In the genomic region with DNA sequence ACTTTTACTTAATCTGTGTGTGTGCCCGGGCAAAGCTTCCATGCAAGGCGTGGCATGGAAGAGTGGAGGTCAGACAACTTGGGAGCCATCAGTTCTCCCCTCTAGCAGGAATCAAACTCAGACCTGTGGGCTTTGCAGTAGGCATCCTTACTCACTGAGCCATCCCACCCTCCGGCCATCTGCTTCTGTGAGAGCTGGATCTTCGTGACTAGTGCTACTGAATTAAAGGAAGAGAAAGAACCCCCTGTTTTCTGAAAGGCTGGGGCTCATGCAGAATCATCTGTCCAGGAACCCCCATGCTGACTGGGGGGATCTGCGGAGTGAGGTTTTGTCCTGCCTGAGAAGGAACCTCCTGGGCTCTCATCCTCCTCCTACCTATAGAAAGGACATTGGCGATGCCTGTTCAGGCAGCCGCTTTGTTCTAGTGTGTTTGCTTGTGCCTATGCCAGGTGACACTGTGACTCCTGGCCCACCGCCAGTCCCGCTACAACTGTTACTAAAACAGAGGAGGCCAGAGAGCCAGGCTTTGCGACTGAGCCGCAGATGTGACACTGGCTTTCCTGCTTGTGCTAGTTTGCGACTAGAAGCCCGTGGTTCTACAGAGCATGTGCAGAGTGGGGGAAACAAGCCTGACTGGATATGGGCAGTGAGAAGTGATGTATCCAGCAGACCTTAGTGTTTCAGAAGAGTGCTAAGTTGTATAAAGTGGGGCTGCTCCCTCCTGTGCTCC, we compare ENCODE assay signal across 9 mouse cellular contexts.
DNase-seq lines count a peak whose midpoint lies in the region; ATAC-seq lines count a peak whose summit lies in the region.
"Had no signal": no experiment of that assay in that cellular context is flagged by ENCODE, and none has a peak within 500 bp of the region (broad histone marks: within the 10 kb centered on the region; RNA-seq: fewer than 3 reads in every experiment).

No protein-coding gene starts in this region.

- H3K4me1 ChIP-seq in forebrain, embryonic 16.5 days (replicated peaks; ENCODE audit: control insufficient read depth, insufficient read depth, low read length), result peaks cover 64% of the 10 kb centered on the region
- H3K4me1 ChIP-seq in hindbrain, embryonic 15.5 days (replicated peaks), result peaks cover 97% of the 10 kb centered on the region

- no peaks in the 10 kb centered on the region for H3K9me3 ChIP-seq in forebrain, embryonic 16.5 days (ENCODE audit: control insufficient read depth, low read length)
- H3K9me3 ChIP-seq in hindbrain, embryonic 15.5 days, result no peaks in the 10 kb centered on the region
- H3K9me3 ChIP-seq: G1E had no signal

- intact Hi-C loops in left cerebral cortex, postnatal 10 days (cut with DNase I), result no loop called here

- peak; percentile 45 to 88 for DNase-seq in left cerebral cortex, postnatal 10 days (ENCODE audit: extremely low spot score in 1 of 2, low spot score in 2 of 2)
- no peak for DNase-seq in left cerebral cortex, adult 11 months (ENCODE audit: low spot score)
- peak; percentile 89 for DNase-seq in adrenal gland, postnatal 10 days
- peak; percentile 69 to 80 for DNase-seq in lung, adult 18-20 months
- peak; percentile 66 for DNase-seq in right cerebral cortex, postnatal 4 days
- no peak for DNase-seq in natural killer cell, adult 2 months (ENCODE audit: low spot score in 2 of 2)

- WGBS in forebrain, embryonic 16.5 days, result 26% methylated on average over 13 of the region's 13 CpGs
- 45% methylated on average over 13 of the region's 13 CpGs for WGBS in hindbrain, embryonic 15.5 days

- no peak overlapping the region for H3K9ac ChIP-seq in forebrain, embryonic 16.5 days (replicated peaks; ENCODE audit: low read depth, low read length)
- peak overlapping the region; percentile 27 for H3K9ac ChIP-seq in hindbrain, embryonic 15.5 days

- H3K4me3 ChIP-seq in forebrain, embryonic 16.5 days (replicated peaks; ENCODE audit: low read length), result no peak overlapping the region
- no peak overlapping the region for H3K4me3 ChIP-seq in hindbrain, embryonic 15.5 days

- ATAC-seq in forebrain, embryonic 16.5 days, result peak; percentile 47
- ATAC-seq in hindbrain, embryonic 15.5 days (ENCODE audit: low FRiP score, low read depth), result peak; percentile 40

- no peaks in the 10 kb centered on the region for H3K27me3 ChIP-seq in forebrain, embryonic 16.5 days (replicated peaks; ENCODE audit: control insufficient read depth, insufficient read depth, low read length)
- no peaks in the 10 kb centered on the region for H3K27me3 ChIP-seq in hindbrain, embryonic 15.5 days

- peak overlapping the region; percentile 71 for H3K27ac ChIP-seq in forebrain, embryonic 16.5 days (ENCODE audit: low read length)
- H3K27ac ChIP-seq in hindbrain, embryonic 15.5 days (replicated peaks), result peak overlapping the region; percentile 86

- no peaks in the 10 kb centered on the region for H3K36me3 ChIP-seq in forebrain, embryonic 16.5 days (ENCODE audit: control insufficient read depth, insufficient read depth)
- no peaks in the 10 kb centered on the region for H3K36me3 ChIP-seq in hindbrain, embryonic 15.5 days

- no peak overlapping the region for H3K4me2 ChIP-seq in forebrain, embryonic 16.5 days (ENCODE audit: low read length)
- peak overlapping the region; percentile 5; the same call in 1 of the 2 replicates for H3K4me2 ChIP-seq in hindbrain, embryonic 15.5 days

Comparison
In these comparisons a context has a peak if more than half of its experiments do, and no peak if none do; other contexts are left out.
1. DNase-seq: peak in left cerebral cortex, postnatal 10 days (2 of 2), adrenal gland, postnatal 10 days (single experiment), lung, adult 18-20 months (2 of 2) and right cerebral cortex, postnatal 4 days (single experiment); none in left cerebral cortex, adult 11 months (single experiment) and natural killer cell, adult 2 months (0 of 2).